Mouse (Mus musculus) ES-E14 (cell line): ENCODE measurements at regions not wholly inside any gene's neighbourhood (a gene's known extent, or its start where the extent isn't known, plus 50 kb on each side); places are given as distances from the start of the nearest gene placed in this dataset.

ENCODE experiments used
- DNase-seq: peaks from one replicate; pipeline ENCODE4 v3.0.0-alpha.2; 2013; ENCODE audit warnings: low read depth, low spot score
- H3K27ac ChIP-seq: 2 replicates; pipeline ENCODE4 v1.5.1; 2012; ENCODE audit warnings: low read depth, mild to moderate bottlenecking, low read length, moderate library complexity, mixed read lengths; ENCODE audit not compliant: poor library complexity, insufficient read depth, severe bottlenecking
- H3K36me3 ChIP-seq: 2 replicates; pipeline ENCODE4 v1.6.1; 2012; ENCODE audit warnings: mild to moderate bottlenecking, low read length, moderate library complexity, mixed read lengths; ENCODE audit not compliant: control insufficient read depth, poor library complexity, insufficient read depth, severe bottlenecking
- H3K4me1 ChIP-seq, 2 experiments: fragments of 150-350 bp in 1 of 2; sonication (generic) in 1 of 2; 2 replicates each; pipeline ENCODE4 v1.6.1; 2012; ENCODE audit warnings: low read length in 2 of 2, mild to moderate bottlenecking in 1 of 2, mixed read lengths in 1 of 2; ENCODE audit not compliant: control insufficient read depth in 2 of 2, insufficient read depth in 2 of 2, poor library complexity in 1 of 2
- H3K4me3 ChIP-seq, 2 experiments: fragments of 150-350 bp in 1 of 2; sonication (generic) in 1 of 2; 2 replicates each; pipeline ENCODE4 v1.5.1; 2012; ENCODE audit warnings: low read length in 2 of 2, low read depth in 1 of 2, mild to moderate bottlenecking in 1 of 2, mixed read lengths in 1 of 2; ENCODE audit not compliant: insufficient read depth in 1 of 2, poor library complexity in 1 of 2, severe bottlenecking in 1 of 2
- H3K9ac ChIP-seq: 2 replicates; pipeline ENCODE4 v1.6.1; 2012; ENCODE audit warnings: low read depth, mild to moderate bottlenecking, low read length, mixed read lengths; ENCODE audit not compliant: poor library complexity, insufficient read depth, severe bottlenecking
- H3K9me3 ChIP-seq: fragments of 150-350 bp; sonication (generic); 2 replicates; pipeline ENCODE4 v1.6.1; 2012; ENCODE audit warnings: low read depth, mild to moderate bottlenecking, low read length; ENCODE audit not compliant: control insufficient read depth, insufficient read depth
- CHD2 ChIP-seq: IDR thresholded peaks from 2 replicates; pipeline ENCODE4 v1.6.1; 2014; ENCODE audit warnings: mild to moderate bottlenecking, low read depth, low read length, inconsistent platforms
- HCFC1 ChIP-seq: IDR thresholded peaks from 2 replicates; pipeline ENCODE4 v1.6.1; 2012; ENCODE audit warnings: low read length, inconsistent platforms, borderline replicate concordance; ENCODE audit not compliant: insufficient read depth
- MAFK ChIP-seq: IDR thresholded peaks from 2 replicates; pipeline ENCODE4 v1.6.1; 2014; ENCODE audit warnings: mild to moderate bottlenecking, low read depth, low read length, inconsistent platforms; ENCODE audit not compliant: insufficient read depth
- ZC3H11A ChIP-seq: IDR thresholded peaks from 2 replicates; pipeline ENCODE4 v1.6.1; 2012; ENCODE audit warnings: low read depth, mild to moderate bottlenecking, inconsistent platforms, low read length, borderline replicate concordance
- ZNF384 ChIP-seq: IDR thresholded peaks from 2 replicates; pipeline ENCODE4 v1.6.1; 2012; ENCODE audit warnings: low read depth, low read length, inconsistent platforms
- in situ Hi-C, 2 experiments: fragments of 600-800 bp; cut with MboI; formaldehyde crosslinking; loops; one replicate each; pipeline ENCODE4 v1.15.1; 2025; ENCODE audit warnings: low sequenced_read_pairs in 2 of 2, inconsistent platforms in 1 of 2; ENCODE audit not compliant: unreplicated experiment in 2 of 2

DNA sequence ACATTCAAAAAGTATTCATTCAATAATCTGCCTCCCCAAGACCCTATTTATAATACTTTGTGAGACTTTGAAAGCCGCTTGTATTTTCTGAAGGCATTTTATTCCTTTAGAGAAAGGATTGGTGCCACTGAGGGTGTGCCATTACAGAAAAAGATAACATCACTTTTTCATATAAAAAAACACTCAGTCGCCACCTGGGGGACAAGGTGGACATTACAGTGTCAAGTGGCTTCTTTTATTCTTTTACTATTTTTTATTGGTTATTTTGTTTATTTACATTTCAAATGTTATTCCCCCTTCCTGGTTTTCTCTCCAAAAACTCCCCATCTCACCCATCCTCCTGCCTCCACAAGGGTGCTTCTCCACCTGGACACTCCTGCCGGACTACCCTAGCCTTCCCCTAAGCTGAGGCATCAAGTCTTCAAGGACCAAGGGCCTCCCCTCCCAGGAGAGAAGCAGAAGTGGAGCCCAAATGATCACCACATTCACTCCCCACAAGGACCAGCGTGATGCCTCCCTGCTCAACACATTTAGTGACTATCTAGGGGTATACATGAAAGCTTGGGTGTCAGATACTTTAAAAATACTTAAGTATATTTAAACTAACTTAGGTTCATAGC, 525.5 kb upstream of the Gpc5 start:
- in situ Hi-C loops: no loop called here
- peak; percentile 13 for DNase-seq
- TF ChIP-seq ZC3H11A (no peak), MAFK (no peak)
- Histone ChIP-seq H3K4me1 (no peaks in the 10 kb centered on the region), H3K36me3 (no peaks in the 10 kb centered on the region), H3K9ac (no peak overlapping the region), H3K4me3 (no peak overlapping the region), H3K9me3 (no peaks in the 10 kb centered on the region), H3K27ac (no peak overlapping the region)

DNA sequence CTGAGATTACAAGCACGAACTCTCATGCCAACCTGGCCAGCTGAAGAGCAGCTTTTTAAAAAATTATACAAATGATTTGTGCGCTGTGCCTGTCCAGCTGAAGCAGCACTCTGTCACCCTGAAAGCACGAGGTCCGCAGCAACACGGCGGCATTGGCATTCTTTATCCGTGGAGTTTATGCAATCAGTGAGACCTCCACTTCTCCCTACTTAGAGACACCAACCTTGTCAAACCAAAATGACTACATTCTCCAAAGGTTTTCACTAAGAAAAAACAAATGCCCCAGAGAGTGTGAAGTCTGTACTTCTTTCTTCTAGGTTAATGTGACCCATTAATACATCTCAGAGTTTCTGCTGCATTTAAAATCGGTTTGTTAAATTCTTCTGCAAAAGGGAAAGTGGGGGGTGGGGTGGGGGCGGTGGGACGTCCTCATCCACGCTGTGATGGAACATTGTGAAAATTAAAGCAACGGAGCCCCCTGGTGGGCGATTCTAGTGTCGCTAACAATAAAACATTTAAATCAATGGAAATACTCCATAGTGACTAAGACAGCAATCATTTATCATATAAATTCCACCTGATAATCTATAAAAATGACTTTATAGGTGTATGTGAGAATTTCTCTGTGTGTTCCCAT, 524.2 kb upstream of the Gpc5 start:
- H3K27ac ChIP-seq: no peak overlapping the region
- no peaks in the 10 kb centered on the region for H3K4me1 ChIP-seq
- DNase-seq: peak; percentile 30
- H3K4me3 ChIP-seq: no peak overlapping the region
- in situ Hi-C loops: no loop called here
- no peaks in the 10 kb centered on the region for H3K9me3 ChIP-seq
- no peaks in the 10 kb centered on the region for H3K36me3 ChIP-seq
- H3K9ac ChIP-seq: no peak overlapping the region
- TF ChIP-seq CHD2 (no peak), MAFK (no peak), ZNF384 (no peak), HCFC1 (no peak), ZC3H11A (no peak)

DNA sequence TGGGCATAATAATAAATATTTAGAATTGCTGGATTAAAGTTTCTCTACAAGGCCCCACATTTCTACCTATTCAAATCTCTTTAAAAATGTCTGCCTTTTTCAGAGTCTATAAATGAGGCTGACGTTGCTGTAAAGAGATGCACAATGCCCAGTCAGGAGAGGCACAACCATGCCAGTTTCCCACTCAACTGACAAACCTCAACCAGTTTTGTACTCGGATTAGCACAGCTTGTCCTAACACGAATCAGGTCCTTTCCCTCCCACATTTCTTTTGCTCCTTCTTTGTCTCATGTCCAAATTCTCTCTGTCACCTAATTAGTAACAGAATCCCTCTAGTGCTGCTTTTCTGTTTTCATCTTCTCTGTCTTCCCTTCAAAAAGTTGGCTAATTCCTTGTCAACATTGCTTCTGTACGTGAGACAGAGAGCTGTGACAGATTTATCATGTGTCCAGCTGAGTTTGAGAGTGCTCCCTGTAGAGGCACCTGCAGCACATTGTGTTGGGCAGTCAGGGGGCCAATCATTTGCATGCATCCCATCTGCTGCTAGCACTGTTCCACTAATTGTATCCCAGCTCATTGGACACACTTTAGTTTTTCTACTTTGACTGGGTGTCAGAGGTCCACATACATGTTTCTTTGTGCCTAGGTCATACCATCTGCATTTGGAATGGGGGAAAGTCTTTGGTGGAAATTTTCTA, 504.5 kb upstream of the Gpc5 start:
- Histone ChIP-seq H3K27ac (no peak overlapping the region), H3K36me3 (no peaks in the 10 kb centered on the region), H3K4me1 (no peaks in the 10 kb centered on the region), H3K9ac (no peak overlapping the region), H3K9me3 (no peaks in the 10 kb centered on the region), H3K4me3 (no peak overlapping the region)
- in situ Hi-C loops: no loop called here
- DNase-seq: no peak
- TF ChIP-seq CHD2 (no peak), MAFK (no peak), ZC3H11A (no peak), HCFC1 (no peak), ZNF384 (no peak)

DNA sequence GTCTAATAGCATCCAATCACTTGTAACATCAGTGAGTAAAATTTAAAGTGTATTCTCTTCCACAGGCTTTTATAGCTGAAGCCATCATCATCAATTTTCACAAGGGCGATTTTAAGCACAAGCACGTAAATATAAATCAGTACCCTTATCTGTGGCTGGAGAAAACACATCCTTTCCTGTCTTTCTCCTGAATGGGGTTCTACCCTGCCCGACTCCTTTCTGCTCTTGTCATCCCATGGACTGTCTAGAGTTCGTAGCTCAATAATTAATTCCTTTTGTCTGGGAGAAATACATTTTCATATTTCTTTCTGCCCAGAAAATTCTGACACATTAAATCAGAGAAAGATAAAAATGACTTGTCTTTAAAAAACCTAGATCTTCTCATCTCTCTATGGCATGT, 482.7 kb upstream of the Gpc5 start:
- DNase-seq: no peak
- Histone ChIP-seq H3K36me3 (no peaks in the 10 kb centered on the region), H3K4me3 (no peak overlapping the region), H3K4me1 (no peaks in the 10 kb centered on the region), H3K27ac (no peak overlapping the region), H3K9me3 (no peaks in the 10 kb centered on the region), H3K9ac (no peak overlapping the region)
- no peak for TF ChIP-seq HCFC1
- TF ChIP-seq ZC3H11A: no peak
- TF ChIP-seq MAFK: no peak
- TF ChIP-seq CHD2: no peak
- no peak for TF ChIP-seq ZNF384
- in situ Hi-C loops: no loop called here
